Mouse (Mus musculus): ENCODE measurements around the gene Fut1. TPM values are rescaled to one million over a fixed set of nuclear protein-coding genes. Genes with fewer than 3 reads are reported as not detected.

Gene Fut1
- total RNA-seq (2022) = not detected

- DNase-seq (ENCODE audit: low spot score) = no peak
Observed at GRCm38 (mm10) chr7:45617042-45617695, at the start of gene Fut1. Gene Fut1 (plus strand): TSS chr7:45617289.

DNA sequence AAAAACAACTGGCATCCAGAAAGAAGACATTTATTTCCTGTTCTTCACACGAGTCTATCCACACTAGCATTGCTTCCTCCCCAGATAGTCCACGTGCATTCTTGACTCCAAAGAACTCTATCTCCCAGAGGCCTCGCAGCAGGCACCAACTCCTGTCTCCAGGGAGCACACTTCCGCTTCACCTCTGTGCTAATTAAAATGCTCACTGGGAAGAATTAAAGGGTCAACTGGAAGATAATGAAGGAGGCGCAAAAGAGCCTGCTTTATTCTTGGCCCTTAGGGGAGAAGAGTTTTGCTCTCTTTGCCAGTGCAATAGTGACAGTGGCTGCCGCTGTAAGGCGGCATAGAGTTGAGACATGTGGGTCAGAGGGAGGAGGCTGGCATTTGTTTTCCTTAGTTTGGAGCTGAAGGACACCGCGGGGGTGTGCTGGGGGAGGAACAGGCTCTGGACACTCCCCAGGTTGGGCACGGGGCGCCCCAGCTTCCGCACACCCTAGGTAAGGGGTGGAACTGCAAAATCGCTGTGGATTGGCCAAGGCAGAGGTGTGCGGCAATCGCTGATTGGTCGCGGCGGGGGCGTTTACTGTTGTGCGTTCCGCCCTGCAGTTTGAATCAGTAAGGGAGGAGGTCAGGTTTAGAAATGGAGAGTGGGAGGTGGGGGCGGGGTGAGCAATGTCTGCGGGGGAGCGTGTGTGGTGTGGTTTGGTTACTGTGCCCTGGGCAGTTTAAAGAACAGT, 49.1 kb upstream of the Fut1 start:
- DNase-seq (ENCODE audit: low spot score) = peak; percentile 92

- no peak for DNase-seq (ENCODE audit: low spot score)
Observed at GRCm38 (mm10) chr7:45568601-45569473, 48.3 kb upstream of the Fut1 start.

DNA sequence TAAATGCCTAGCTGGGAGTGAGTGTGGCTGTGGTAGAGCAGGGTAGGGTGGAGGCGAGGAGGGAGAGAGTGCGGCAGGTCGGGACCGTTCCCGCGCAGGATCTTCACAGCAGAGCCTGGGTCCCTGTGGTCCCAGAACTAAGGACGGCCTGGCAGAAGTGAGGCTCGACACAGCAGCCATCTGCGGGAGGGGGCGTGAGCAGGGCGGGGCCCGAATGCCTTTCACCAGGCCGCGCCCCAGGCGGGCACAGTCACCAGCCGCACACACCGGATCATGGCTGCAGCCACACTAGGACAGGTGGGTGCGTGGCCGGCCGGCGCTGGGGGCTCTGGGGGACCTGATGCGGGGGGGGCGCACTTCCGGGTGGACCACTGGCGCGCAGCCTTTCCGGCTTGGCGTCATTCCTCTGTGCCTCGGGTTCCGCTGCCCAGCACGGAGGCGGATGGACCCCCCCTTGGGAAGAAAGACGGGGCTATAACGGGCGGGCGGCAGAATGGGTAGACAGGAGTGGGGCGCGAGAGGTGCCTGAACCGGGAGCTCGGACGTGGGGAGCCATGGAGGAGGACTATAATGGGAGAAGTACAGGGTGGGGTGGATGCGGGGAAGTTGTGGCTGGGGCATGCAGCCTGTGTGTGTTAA, 46.9 kb upstream of the Fut1 start, which contains the start of gene Bcat2:
Bcat2 (plus strand) TSS at position 51 of the 639 bp plus-strand sequence.
- peak; percentile 71 for DNase-seq (ENCODE audit: low spot score)

DNA sequence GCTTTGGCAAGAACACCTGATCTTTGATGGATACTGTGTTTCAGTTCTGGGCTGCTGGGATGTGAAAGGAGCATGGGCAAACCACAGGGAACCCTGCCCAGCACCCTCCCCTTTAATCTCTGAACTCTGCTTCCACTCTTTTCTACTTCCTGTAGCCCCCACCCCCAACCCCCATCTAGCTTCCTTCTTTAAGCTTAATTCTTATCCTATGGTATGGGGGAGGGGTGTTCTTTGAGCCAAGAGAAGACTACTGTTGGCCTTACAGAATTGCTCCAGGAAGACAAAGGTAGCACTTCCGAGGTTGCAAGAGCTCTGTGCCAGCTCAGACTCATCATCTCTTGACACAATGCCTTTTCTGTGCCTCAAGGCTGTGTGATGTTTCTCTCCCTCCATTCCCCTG, 45.1 kb upstream of the Fut1 start:
- DNase-seq (ENCODE audit: low spot score) = no peak

DNA sequence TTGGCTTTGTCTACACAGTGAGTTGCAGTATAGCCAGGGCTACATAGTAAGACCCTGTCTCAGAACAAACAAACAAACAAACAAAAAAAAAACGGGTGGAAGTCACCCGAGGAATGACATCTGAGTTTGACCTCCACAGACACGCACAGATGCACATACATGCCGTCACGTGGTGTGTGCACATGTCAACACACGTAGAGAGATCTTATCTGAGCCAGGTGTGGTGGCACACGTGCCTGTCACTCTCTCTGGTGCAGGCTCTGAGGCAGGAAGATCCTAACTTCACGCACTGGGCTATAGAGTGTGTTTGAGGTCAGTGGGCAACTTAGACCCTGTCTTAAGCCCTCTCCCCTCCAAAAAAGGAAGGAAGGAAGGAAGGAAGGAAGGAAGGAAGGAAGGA, 43.1 kb upstream of the Fut1 start:
- DNase-seq (ENCODE audit: low spot score) = no peak

DNA sequence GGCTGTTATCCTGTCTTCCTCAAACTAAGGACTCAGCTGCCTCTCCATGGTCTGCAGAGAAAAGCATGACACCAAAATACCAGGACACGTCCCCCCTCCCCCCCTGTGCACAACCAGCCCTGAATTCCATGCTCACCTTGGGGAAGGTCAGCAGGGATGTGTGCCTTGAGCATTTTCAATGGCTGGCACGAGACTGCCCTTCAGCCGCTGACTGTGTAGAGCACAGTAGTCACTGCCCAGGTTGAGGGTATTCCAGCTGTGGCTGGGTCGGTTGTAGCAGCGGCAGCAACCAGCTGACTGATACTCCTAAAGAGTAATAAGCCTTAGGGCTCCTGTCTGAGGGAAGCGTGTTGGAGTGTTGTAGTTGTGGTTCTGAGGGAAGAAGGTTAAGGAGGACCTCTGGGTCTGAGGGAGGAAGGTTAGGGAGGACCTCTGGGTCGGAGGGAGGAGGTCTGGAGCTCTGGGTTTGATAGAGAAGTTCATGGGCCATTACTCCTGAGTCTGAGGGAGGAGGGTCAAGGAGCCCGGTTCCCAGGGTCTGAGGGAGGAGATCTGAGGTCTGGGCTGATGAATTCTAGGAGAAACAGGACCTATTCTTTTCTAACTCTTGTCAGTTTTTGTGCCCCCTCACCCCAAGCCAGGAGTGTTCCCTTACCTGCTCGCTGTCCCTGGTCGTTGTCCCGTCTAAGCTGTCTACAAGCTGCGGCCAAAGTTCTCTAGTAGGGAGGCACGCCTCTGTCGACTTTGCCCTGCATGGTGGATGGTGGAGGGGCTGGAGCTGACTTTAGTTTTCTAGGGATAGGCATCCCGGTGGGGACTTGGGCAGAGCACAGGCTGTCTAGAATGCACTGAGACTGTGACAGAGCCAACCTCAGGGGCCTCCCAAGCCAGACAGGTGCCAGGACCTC, 42.4 kb upstream of the Fut1 start:
- DNase-seq (ENCODE audit: low spot score) = no peak

- no peak for DNase-seq (ENCODE audit: low spot score)
Observed at GRCm38 (mm10) chr7:45585923-45586322, 31.2 kb upstream of the Fut1 start.

DNA sequence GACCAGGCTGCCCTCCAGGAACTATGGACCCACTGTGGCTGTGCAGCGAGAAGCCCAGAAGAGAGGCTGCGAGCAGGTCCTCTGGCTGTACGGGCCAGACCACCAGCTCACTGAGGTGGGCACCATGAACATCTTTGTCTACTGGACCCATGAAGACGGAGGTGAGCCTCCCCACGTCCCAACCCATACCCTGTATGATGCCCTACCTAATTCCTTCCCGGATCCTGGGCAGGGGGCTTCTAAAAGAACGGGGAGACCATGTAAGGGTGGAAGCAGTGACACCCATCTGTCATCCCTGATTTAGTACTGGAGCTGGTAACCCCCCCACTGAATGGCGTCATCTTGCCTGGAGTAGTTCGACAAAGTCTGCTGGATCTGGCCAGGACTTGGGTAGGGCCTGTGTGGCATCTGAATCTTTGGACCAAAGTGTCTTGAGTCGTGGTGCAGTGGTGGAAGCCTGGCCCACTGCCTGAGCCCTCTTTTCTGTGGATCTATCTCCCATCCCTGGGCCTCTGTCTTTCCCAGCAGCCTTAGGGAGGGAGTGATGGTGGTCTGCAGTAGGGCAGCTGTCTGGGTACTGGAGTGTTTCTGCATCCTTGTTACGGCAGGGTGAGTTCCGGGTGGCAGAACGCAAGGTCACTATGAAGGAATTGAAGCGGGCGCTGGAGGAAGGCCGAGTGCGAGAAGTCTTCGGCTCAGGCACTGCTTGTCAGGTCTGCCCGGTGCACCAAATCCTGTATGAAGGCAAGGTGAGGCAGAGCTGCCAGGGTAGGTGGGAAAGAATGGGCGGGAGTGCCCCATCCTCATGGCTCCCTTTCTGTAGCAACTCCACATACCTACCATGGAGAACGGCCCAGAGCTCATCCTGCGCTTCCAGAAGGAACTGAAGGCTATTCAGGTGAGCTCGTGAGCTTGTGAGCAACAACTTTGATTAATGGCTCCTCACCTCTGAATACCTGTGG, 29.2 kb upstream of the Fut1 start:
- DNase-seq (ENCODE audit: low spot score) = no peak

DNA sequence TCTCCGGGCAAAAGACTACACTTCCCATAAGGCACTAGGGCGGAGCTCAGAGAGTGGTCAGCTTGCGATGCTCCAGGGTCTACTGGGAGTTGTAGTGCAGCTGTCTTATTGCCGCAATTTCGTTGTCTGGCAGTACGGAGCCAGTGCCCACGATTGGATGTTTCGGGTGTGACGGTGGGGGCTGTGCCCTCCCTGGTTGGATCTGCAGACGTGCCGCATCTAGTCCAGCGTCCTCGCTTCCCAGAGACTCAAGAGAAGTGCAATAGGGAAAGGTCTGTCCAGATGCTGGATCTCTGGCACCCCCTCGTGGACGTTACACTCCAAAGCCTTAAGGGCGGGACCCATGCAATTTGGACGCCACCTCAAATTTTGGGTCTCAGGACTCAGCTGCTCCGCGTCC, 27.9 kb upstream of the Fut1 start:
- DNase-seq (ENCODE audit: low spot score) = peak; percentile 95

GRCm38 (mm10) chr7:45589898-45590297, 27.2 kb upstream of the Fut1 start:
- no peak for DNase-seq (ENCODE audit: low spot score)

DNA sequence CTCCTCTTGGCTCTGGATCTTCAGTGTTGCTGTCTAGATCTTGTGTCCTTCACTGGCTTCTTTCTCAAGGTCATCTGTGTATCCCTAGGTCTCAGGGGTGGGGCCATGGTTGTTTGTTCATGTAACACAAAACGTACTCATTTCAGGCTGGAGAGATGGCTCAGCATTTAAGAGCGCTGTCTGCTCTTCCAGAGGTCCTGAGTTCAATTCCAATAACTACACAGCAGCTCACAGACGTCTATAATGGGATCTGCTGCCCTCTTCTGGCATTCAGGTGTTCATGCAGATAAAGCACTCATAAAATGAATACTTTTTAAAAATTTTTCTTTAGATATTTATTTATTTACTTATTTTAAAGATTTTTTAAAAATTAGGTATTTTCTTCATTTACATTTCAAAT, 26.2 kb upstream of the Fut1 start:
- DNase-seq (ENCODE audit: low spot score) = no peak

GRCm38 (mm10) chr7:45591880-45592279, 25.2 kb upstream of the Fut1 start:
- no peak for DNase-seq (ENCODE audit: low spot score)

- peak; percentile 67 for DNase-seq (ENCODE audit: low spot score)
Observed at GRCm38 (mm10) chr7:45593118-45593815, 23.8 kb upstream of the Fut1 start.

DNA sequence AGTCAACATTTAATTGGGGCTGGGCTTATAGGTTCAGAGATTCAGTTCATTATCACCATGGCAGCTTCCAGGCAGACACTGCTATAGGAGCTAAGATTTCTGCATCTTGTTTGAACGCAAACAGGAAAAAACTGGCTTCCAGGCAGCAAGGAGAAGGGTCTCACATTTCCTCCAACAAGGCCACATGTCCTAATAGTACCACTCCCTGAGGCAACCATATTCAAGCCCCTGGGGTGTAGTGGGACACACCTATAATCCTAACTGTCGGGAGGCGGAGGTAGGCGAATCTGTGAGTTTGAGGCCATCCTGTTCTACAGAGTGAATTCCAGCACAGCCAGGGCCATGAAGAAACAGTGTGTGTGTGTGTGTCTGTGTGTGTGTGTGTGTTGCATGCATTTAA, 21.9 kb upstream of the Fut1 start:
- no peak for DNase-seq (ENCODE audit: low spot score)

DNA sequence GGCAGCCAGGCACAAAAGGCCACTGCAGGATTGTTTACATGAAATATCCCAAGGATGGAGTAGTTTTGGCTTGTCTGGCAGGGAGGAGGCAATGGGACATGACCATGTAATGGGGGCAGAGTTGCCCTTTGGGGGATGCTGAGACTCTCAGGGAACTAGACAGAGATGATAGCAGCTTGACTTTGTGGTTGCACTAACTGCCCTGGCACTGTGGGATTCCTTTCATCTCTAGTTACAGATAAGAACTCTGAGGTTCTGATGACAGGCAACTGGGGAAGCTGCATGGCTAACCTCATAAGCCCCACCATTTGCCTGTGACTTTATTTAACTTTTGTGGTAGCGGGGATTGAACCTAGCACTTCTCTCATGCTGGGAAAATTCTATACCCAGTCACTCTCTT, 21.0 kb upstream of the Fut1 start:
- no peak for DNase-seq (ENCODE audit: low spot score)

DNA sequence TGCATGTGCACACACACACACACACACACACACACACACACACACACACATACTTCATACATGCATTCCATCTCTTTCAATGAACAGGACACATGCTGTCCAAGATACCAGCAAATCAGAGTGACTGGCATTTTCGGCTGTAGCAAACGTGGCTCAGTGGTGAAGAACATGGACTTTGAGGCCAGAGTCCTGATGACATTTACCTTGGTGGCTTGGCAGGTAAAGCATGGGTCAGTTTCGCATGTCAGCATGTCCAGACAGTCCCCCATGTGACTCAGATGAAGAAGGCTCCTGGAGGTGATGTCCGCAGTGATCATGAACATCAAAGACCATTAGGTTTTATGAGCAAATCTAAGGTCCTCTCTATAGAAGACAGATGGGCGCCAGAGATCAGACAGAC, 20.1 kb upstream of the Fut1 start:
- no peak for DNase-seq (ENCODE audit: low spot score)

- DNase-seq (ENCODE audit: low spot score) = no peak
Observed at GRCm38 (mm10) chr7:45597527-45597926, 19.6 kb upstream of the Fut1 start.
